ENCODE assay signal across 21 mouse cellular contexts in the genomic region with DNA sequence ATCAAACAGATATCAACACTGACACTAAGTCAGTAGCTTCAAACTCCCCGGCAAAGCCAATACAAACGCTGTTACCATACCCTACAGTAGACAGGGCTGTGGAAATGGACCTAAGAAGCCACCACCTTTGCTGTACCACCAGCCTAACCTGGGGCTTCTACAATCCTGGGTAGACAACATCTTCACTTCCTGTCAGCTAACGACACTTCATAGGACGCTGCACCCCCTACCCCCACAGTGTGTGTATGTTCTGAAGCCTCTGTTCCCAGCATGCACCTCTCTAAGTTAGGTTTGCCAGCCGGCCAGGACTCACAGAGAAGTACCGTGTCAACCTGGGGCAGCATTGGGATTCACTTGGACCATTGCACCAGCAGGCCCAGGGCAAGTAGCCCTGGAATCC.
DNase-seq lines count a peak whose midpoint lies in the region; ATAC-seq and TF ChIP-seq lines count a peak whose summit lies in the region.
"Had no signal": no experiment of that assay in that cellular context is flagged by ENCODE, and none has a peak within 500 bp of the region (broad histone marks: within the 10 kb centered on the region; RNA-seq: fewer than 3 reads in every experiment).

No protein-coding gene starts in this region.

- H3K4me3 ChIP-seq in layer of hippocampus, adult 2 months, result no peak overlapping the region
- H3K4me3 ChIP-seq in stomach, postnatal 0 days (ENCODE audit: low read depth, low read length), result no peak overlapping the region
- H3K4me3 ChIP-seq: hindbrain, embryonic 12.5 days; liver, embryonic 13.5 days; midbrain, embryonic 15.5 days; neural tube, embryonic 13.5 days had no signal

- peaks cover 9% of the 10 kb centered on the region; the same call in 1 of the 2 replicates for H3K36me3 ChIP-seq in stomach, postnatal 0 days (ENCODE audit: control insufficient read depth, insufficient read depth, low read length)
- H3K36me3 ChIP-seq: liver, embryonic 13.5 days had no signal

- H3K27ac ChIP-seq in layer of hippocampus, adult 2 months, result peak overlapping the region; percentile 49; the same call in 1 of the 2 replicates
- H3K27ac ChIP-seq in stomach, postnatal 0 days (replicated peaks), result no peak overlapping the region
- H3K27ac ChIP-seq: hindbrain, embryonic 12.5 days; liver, embryonic 13.5 days; midbrain, embryonic 15.5 days; neural tube, embryonic 13.5 days had no signal

- H3K9me3 ChIP-seq in stomach, postnatal 0 days (ENCODE audit: control insufficient read depth, low read length), result no peaks in the 10 kb centered on the region

- DNase-seq in layer of hippocampus, adult 2 months (ENCODE audit: low spot score in 2 of 2), result no peak
- DNase-seq in layer of hippocampus, postnatal 10 days (ENCODE audit: low spot score in 2 of 2), result no peak
- peak; percentile 84 for DNase-seq in naive thymus-derived CD4-positive, alpha-beta T cell, adult 2 months (ENCODE audit: low read depth)
- DNase-seq in thymus, postnatal 25 days, result peak; percentile 76
- DNase-seq in right cerebral cortex, adult 2 months (ENCODE audit: low spot score in 2 of 2), result no peak
- no peak for DNase-seq in stomach, postnatal 0 days (ENCODE audit: low spot score)
- no peak for DNase-seq in urinary bladder, postnatal 25 days (ENCODE audit: low spot score)
- DNase-seq: adrenal gland, postnatal 25 days; cerebellum, adult 9-10 months; forebrain, postnatal 0 days; kidney, adult 2 months; kidney, postnatal 10 days; layer of hippocampus, postnatal 36 days; liver, embryonic 13.5 days; lung, adult 2 months; lung, postnatal 14 days; right cerebral cortex, postnatal 4 days had no signal

- no peak overlapping the region for H3K4me2 ChIP-seq in stomach, postnatal 0 days (replicated peaks; ENCODE audit: low read depth)
- H3K4me2 ChIP-seq: hindbrain, embryonic 12.5 days; liver, embryonic 13.5 days; midbrain, embryonic 15.5 days; neural tube, embryonic 13.5 days had no signal

- H3K27me3 ChIP-seq in stomach, postnatal 0 days (ENCODE audit: control insufficient read depth, insufficient read depth, low read length), result no peaks in the 10 kb centered on the region
- H3K27me3 ChIP-seq: hindbrain, embryonic 12.5 days; liver, embryonic 13.5 days; midbrain, embryonic 15.5 days; neural tube, embryonic 13.5 days had no signal

- 89% methylated on average over 6 of the region's 6 CpGs for WGBS in stomach, postnatal 0 days

- TF ChIP-seq EP300 in stomach, postnatal 0 days (optimal IDR thresholded peaks at IDR 0.05), result no peak

- ATAC-seq in CD4-positive, CD25-positive, alpha-beta regulatory T cell, adult 4 months, result peak; percentile 53
- no peak for ATAC-seq in stomach, postnatal 0 days (ENCODE audit: low FRiP score, low TSS enrichment)
- ATAC-seq: forebrain, postnatal 0 days; midbrain, embryonic 15.5 days had no signal

- H3K9ac ChIP-seq in stomach, postnatal 0 days (ENCODE audit: low read length), result no peak overlapping the region
- H3K9ac ChIP-seq: forebrain, postnatal 0 days; hindbrain, embryonic 12.5 days; liver, embryonic 13.5 days; midbrain, embryonic 15.5 days; neural tube, embryonic 13.5 days had no signal

- H3K4me1 ChIP-seq in stomach, postnatal 0 days (replicated peaks; ENCODE audit: control insufficient read depth, insufficient read depth), result no peaks in the 10 kb centered on the region
- H3K4me1 ChIP-seq: liver, embryonic 13.5 days had no signal

- TF ChIP-seq CTCF in layer of hippocampus, adult 2 months (conservative IDR thresholded peaks at IDR 0.05), result no peak
- TF ChIP-seq CTCF in stomach, postnatal 0 days (IDR thresholded peaks at IDR 0.05; ENCODE audit: low read depth), result no peak

Comparison
In these comparisons a context has a peak if more than half of its experiments do, and no peak if none do; other contexts are left out.
1. DNase-seq: peak in naive thymus-derived CD4-positive, alpha-beta T cell, adult 2 months (single experiment) and thymus, postnatal 25 days (single experiment); none in layer of hippocampus, adult 2 months (0 of 2), layer of hippocampus, postnatal 10 days (0 of 2), right cerebral cortex, adult 2 months (0 of 2), stomach, postnatal 0 days (single experiment) and urinary bladder, postnatal 25 days (single experiment).